Mouse (Mus musculus): Measurements from ENCODE around the gene Dut.

- TF ChIP-seq CTCF (IDR thresholded peaks at IDR 0.05; ENCODE audit: insufficient read depth, low read length) (no peak), POLR2A (IDR thresholded peaks at IDR 0.05; ENCODE audit: borderline replicate concordance, extremely low read depth, low read depth, low read length) (no peak)
Observed at GRCm38 (mm10) chr2:125248256-125248655, 1.3 kb downstream of the Dut start.
